Mouse (Mus musculus): ENCODE measurements at regions not wholly inside any gene's neighbourhood (a gene's known extent, or its start where the extent isn't known, plus 50 kb on each side); places are given as distances from the start of the nearest gene placed in this dataset.

DNA sequence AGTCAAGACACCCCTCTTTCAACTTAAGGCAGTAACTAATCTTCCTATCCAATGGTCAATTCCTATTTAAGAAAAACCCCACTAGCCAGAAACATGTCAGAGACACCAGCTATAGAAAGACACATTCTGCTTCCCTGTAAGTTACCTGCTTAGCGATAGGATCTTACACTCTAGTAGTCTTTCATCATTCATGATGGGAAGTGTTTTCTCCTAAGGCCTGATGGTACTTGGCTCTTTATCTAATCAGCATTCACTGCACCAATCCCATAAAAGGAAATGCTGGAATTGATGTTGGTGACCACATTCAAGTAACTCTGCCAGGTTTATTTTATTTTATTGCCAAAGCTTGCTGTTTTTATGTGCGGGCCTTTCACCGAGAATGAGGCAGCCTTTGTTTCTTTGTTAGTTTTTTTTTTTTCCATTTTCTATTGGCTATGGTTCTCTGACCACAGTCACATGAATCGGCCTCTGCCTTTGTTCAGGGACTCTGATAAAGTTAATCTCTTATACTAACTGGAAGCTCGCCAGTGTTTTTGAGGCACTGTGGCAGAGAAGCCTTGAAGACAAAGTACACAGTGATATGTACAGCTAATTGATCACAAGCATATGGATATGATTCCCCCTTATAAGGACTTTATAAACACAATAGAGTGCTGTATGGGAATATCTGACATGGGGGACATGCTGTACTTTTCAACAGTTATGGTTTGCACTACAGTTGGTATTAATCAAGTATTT lies 166.0 kb upstream of the Chrm3 start:
- TF ChIP-seq CTCF (IDR thresholded peaks at IDR 0.05; ENCODE audit: low read depth, low read length) (no peak), POLR2A (IDR thresholded peaks at IDR 0.05; ENCODE audit: extremely low read depth, insufficient read depth, low read length) (no peak)
